Comparison of ENCODE assay signal across 24 mouse cellular contexts in the genomic region with DNA sequence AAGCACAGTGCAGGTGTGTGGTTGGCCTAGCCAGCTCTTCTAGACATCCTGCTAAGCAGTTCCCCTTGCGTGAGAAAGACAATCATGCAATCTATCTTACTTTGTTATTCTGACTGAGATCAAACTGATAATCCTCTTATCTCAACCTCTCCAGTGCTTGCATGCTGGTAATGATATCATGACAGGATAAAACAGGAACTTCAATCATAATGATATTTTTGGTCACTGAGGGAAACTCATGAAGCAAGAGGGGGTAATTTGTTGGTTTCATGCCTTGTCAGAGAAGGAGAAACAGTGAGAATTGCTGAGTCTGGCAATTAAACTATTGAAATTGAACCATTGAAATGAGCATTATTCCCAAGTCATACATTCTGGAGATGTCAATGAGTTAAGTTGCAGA.
DNase-seq lines count a peak whose midpoint lies in the region; ATAC-seq lines count a peak whose summit lies in the region.
"Had no signal": no experiment of that assay in that cellular context is flagged by ENCODE, and none has a peak within 500 bp of the region (broad histone marks: within the 10 kb centered on the region; RNA-seq: fewer than 3 reads in every experiment).

No protein-coding gene starts in this region.

- no peaks in the 10 kb centered on the region for H3K27me3 ChIP-seq in neural tube, embryonic 15.5 days (replicated peaks)
- H3K27me3 ChIP-seq: embryonic facial prominence, embryonic 13.5 days; embryonic facial prominence, embryonic 15.5 days; forebrain, embryonic 12.5 days; Patski had no signal

- no peak overlapping the region for H3K9ac ChIP-seq in neural tube, embryonic 15.5 days (replicated peaks)
- H3K9ac ChIP-seq: embryonic facial prominence, embryonic 13.5 days; embryonic facial prominence, embryonic 15.5 days; forebrain, embryonic 12.5 days had no signal

- H3K36me3 ChIP-seq in neural tube, embryonic 15.5 days = no peaks in the 10 kb centered on the region
- H3K36me3 ChIP-seq: embryonic facial prominence, embryonic 13.5 days; embryonic facial prominence, embryonic 15.5 days; forebrain, embryonic 10.5 days; forebrain, embryonic 12.5 days had no signal

- 84% methylated on average over 1 of the region's 1 CpGs for WGBS in neural tube, embryonic 15.5 days

- H3K4me2 ChIP-seq in neural tube, embryonic 15.5 days = no peak overlapping the region
- H3K4me2 ChIP-seq: embryonic facial prominence, embryonic 13.5 days; embryonic facial prominence, embryonic 15.5 days; forebrain, embryonic 12.5 days had no signal

- intact Hi-C loops in gastrocnemius, postnatal 36 days (cut with DNase I) = no loop called here

- no peak overlapping the region for H3K4me3 ChIP-seq in neural tube, embryonic 15.5 days (replicated peaks)
- H3K4me3 ChIP-seq: embryonic facial prominence, embryonic 13.5 days; embryonic facial prominence, embryonic 15.5 days; erythroblast, embryonic 14.5 days; forebrain, embryonic 10.5 days; forebrain, embryonic 12.5 days had no signal

- H3K9me3 ChIP-seq in neural tube, embryonic 15.5 days (replicated peaks) = no peaks in the 10 kb centered on the region
- H3K9me3 ChIP-seq: embryonic facial prominence, embryonic 15.5 days had no signal

- ATAC-seq in common myeloid progenitor, adult 5-6 weeks (replicated peaks; ENCODE audit: low read depth, poor library complexity, severe bottlenecking) = peak; percentile 45; the same call in 1 of the 2 replicates
- ATAC-seq in megakaryocyte, adult 5-6 weeks (ENCODE audit: poor library complexity, severe bottlenecking) = peak; percentile 60
- ATAC-seq in neural tube, embryonic 15.5 days (ENCODE audit: low FRiP score) = no peak
- ATAC-seq: activated CD4-positive, CD25-positive, alpha-beta regulatory T cell, adult 4 months; forebrain, embryonic 14.5 days; forebrain, embryonic 16.5 days; Patski had no signal

- no peak overlapping the region for H3K27ac ChIP-seq in neural tube, embryonic 15.5 days (replicated peaks)
- H3K27ac ChIP-seq: embryonic facial prominence, embryonic 13.5 days; embryonic facial prominence, embryonic 15.5 days; forebrain, embryonic 10.5 days; forebrain, embryonic 12.5 days had no signal

- H3K4me1 ChIP-seq in neural tube, embryonic 15.5 days = no peaks in the 10 kb centered on the region
- H3K4me1 ChIP-seq: embryonic facial prominence, embryonic 13.5 days; embryonic facial prominence, embryonic 15.5 days; forebrain, embryonic 10.5 days; forebrain, embryonic 12.5 days had no signal

- peak; percentile 71 for DNase-seq in 416B (ENCODE audit: low read depth)
- no peak for DNase-seq in gastrocnemius, postnatal 36 days
- DNase-seq in kidney, adult 9 months = no peak
- DNase-seq: adrenal gland, adult 8-10 months; adrenal gland, postnatal 14 days; adrenal gland, postnatal 36 days; cerebellum, adult 11-12 months; cerebellum, adult 2 months; cerebellum, adult 9-10 months; cerebellum, postnatal 10 days; cerebellum, postnatal 25 days; embryo, embryonic 11 days had no signal
